Mouse (Mus musculus) hindbrain, embryonic 14.5 days (tissue): ENCODE data around the gene Mrps35. TPM values are rescaled to one million over a fixed set of nuclear protein-coding genes. Genes with fewer than 3 reads are reported as not detected.

Source experiments
- ATAC-seq: fragments of 200-750 bp; cut with Nextera tagmentation; 2 replicates; pipeline ENCODE4 v1.8.0; 2017; ENCODE audit warnings: moderate number of reproducible peaks, mild to moderate bottlenecking, moderate TSS enrichment, moderate library complexity; ENCODE audit not compliant: low FRiP score
- DNase-seq: peaks from one replicate; pipeline ENCODE4 v3.0.0-alpha.2; 2015; ENCODE audit warnings: low spot score
- H3K27ac ChIP-seq: fragments of 300-500 bp; sonication (generic); 2 replicates; pipeline ENCODE4 v1.5.1; 2014; ENCODE audit warnings: mild to moderate bottlenecking, moderate library complexity
- H3K27me3 ChIP-seq: fragments of 300-500 bp; sonication (generic); 2 replicates; pipeline ENCODE4 v1.6.1; 2014; ENCODE audit warnings: mild to moderate bottlenecking, low read length, mixed read lengths; ENCODE audit not compliant: control insufficient read depth, insufficient read depth
- H3K36me3 ChIP-seq: fragments of 300-500 bp; sonication (generic); replicated peaks from 2 replicates; pipeline ENCODE4 v1.6.1; 2014; ENCODE audit not compliant: control insufficient read depth, insufficient read depth
- H3K4me1 ChIP-seq: fragments of 300-500 bp; sonication (generic); replicated peaks from 2 replicates; pipeline ENCODE4 v1.6.1; 2014; ENCODE audit warnings: antibody characterized with exemption, low read length, mixed read lengths; ENCODE audit not compliant: control insufficient read depth, insufficient read depth
- H3K4me2 ChIP-seq: fragments of 300-500 bp; sonication (generic); replicated peaks from 2 replicates; pipeline ENCODE4 v1.6.1; 2014; ENCODE audit warnings: mild to moderate bottlenecking, moderate library complexity
- H3K4me3 ChIP-seq: fragments of 300-500 bp; sonication (generic); replicated peaks from 2 replicates; pipeline ENCODE4 v1.5.1; 2014; ENCODE audit warnings: mild to moderate bottlenecking, low read length
- H3K9ac ChIP-seq: fragments of 300-500 bp; sonication (generic); 2 replicates; pipeline ENCODE4 v1.6.1; 2014
- H3K9me3 ChIP-seq: fragments of 300-500 bp; sonication (generic); 2 replicates; pipeline ENCODE4 v1.6.1; 2016; ENCODE audit warnings: low read length; ENCODE audit not compliant: control insufficient read depth
- WGBS: fragments of 180-500 bp; shearing (Covaris S2); extraction: QIAGEN DNeasy Blood & Tissue Kit; methylation state at CpG from one replicate; pipeline ENCODE4 v1.1.7; 2014; 5-methylcytosine and 5-hydroxymethylcytosine counted together
- polyA plus RNA-seq: library from polyadenylated mRNA; unstranded; fragments of >200 nt; fragmentation: Nextera tagmentation; extraction: Ambion mirVana; gene quantifications from 2 replicates; pipeline ENCODE4 v1.2.1, GENCODE M21; 2014

Mrps35 gene
- polyA plus RNA-seq, 1 experiment from 2014 or later, result 76.8 TPM

- H3K9me3 ChIP-seq, result no peaks in the 10 kb centered on the region
- DNase-seq (no peak), ATAC-seq (no peak)
- H3K4me2 ChIP-seq, result no peak overlapping the region
- no peak overlapping the region for H3K9ac ChIP-seq
- WGBS, result 94% methylated on average over 6 of the region's 6 CpGs
- H3K27me3 ChIP-seq, result no peaks in the 10 kb centered on the region
- no peak overlapping the region for H3K27ac ChIP-seq
- H3K4me1 ChIP-seq, result no peaks in the 10 kb centered on the region
- H3K4me3 ChIP-seq, result no peak overlapping the region
- H3K36me3 ChIP-seq, result no peaks in the 10 kb centered on the region; the same call in 1 of the 2 replicates
Observed at GRCm38 (mm10) chr6:147010358-147010757, 32.2 kb upstream of the Mrps35 start.

- Histone ChIP-seq H3K36me3 (no peaks in the 10 kb centered on the region; the same call in 1 of the 2 replicates), H3K4me3 (no peak overlapping the region), H3K27me3 (no peaks in the 10 kb centered on the region), H3K27ac (no peak overlapping the region), H3K9me3 (no peaks in the 10 kb centered on the region), H3K9ac (no peak overlapping the region), H3K4me1 (no peaks in the 10 kb centered on the region), H3K4me2 (no peak overlapping the region)
- no peak for ATAC-seq
- no peak for DNase-seq
- WGBS, result 93% methylated on average over 15 of the region's 15 CpGs
Observed at GRCm38 (mm10) chr6:147010811-147011520, 31.6 kb upstream of the Mrps35 start.

DNA sequence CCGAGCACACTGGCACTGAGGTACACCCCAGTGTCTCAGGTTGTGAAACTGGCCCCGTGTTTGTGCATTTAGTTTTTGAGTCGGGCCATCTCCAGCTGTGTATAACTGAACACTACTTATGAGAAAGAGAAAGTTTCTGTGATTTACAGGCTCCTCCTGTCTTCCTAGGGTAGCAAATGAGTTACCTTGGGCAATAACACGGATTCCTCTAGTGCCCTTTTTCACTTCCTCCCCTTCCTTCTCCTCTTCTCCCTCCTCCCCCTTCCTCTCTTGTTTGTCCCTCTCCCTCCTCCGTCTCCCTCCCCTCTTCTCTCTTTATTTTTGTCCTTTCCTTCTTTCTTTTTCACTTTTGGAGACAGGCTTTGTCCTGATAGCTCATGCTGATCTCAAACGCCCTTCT lies 31.0 kb upstream of the Mrps35 start:
- no peak overlapping the region for H3K4me2 ChIP-seq
- WGBS, result 71% methylated on average over 6 of the region's 6 CpGs
- no peak for ATAC-seq
- no peak overlapping the region for H3K4me3 ChIP-seq
- H3K36me3 ChIP-seq, result no peaks in the 10 kb centered on the region; the same call in 1 of the 2 replicates
- H3K9me3 ChIP-seq, result no peaks in the 10 kb centered on the region
- H3K27ac ChIP-seq, result no peak overlapping the region
- no peaks in the 10 kb centered on the region for H3K27me3 ChIP-seq
- no peak for DNase-seq
- no peak overlapping the region for H3K9ac ChIP-seq
- no peaks in the 10 kb centered on the region for H3K4me1 ChIP-seq

- no peaks in the 10 kb centered on the region; the same call in 1 of the 2 replicates for H3K36me3 ChIP-seq
- H3K27me3 ChIP-seq, result no peaks in the 10 kb centered on the region
- H3K9ac ChIP-seq, result no peak overlapping the region
- DNase-seq (no peak), ATAC-seq (no peak)
- no peak overlapping the region for H3K4me2 ChIP-seq
- H3K4me1 ChIP-seq, result no peaks in the 10 kb centered on the region
- 84% methylated on average over 6 of the region's 6 CpGs for WGBS
- H3K27ac ChIP-seq, result no peak overlapping the region
- H3K4me3 ChIP-seq, result no peak overlapping the region
- no peaks in the 10 kb centered on the region for H3K9me3 ChIP-seq
Observed at GRCm38 (mm10) chr6:147011977-147012376, 30.6 kb upstream of the Mrps35 start.

- no peak overlapping the region for H3K27ac ChIP-seq
- DNase-seq (no peak), ATAC-seq (no peak)
- H3K27me3 ChIP-seq, result no peaks in the 10 kb centered on the region
- 61% methylated on average over 1 of the region's 1 CpGs for whole genome bisulfite sequencing
- H3K9me3 ChIP-seq, result no peaks in the 10 kb centered on the region
- H3K4me3 ChIP-seq, result no peak overlapping the region
- no peaks in the 10 kb centered on the region for H3K4me1 ChIP-seq
- H3K36me3 ChIP-seq, result no peaks in the 10 kb centered on the region; the same call in 1 of the 2 replicates
- no peak overlapping the region for H3K9ac ChIP-seq
- H3K4me2 ChIP-seq, result no peak overlapping the region
Observed at GRCm38 (mm10) chr6:147013546-147013945, 29.0 kb upstream of the Mrps35 start.

DNA sequence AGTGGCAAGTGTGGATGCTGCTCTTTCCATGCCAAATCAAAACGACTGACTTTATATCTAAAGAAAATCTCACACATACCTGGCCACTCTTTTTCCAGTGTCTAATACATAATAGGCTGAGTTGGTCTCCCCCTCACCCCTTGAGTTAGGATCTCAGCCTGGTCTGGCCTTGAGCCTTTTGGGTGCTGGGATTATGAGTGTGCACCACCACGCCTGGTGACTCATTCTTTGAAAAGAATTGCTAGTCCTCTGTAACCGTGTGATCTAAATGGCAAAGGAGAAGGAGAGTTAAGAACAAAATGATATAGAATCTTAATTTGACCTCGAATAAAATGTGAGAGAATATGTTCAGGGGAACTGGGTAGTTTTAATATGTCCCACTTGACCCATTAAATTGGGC lies 24.7 kb upstream of the Mrps35 start:
- H3K4me2 ChIP-seq, result no peak overlapping the region
- no peak overlapping the region for H3K4me3 ChIP-seq
- ATAC-seq (no peak), DNase-seq (no peak)
- H3K4me1 ChIP-seq, result no peaks in the 10 kb centered on the region
- WGBS, result 89% methylated on average over 4 of the region's 4 CpGs
- no peaks in the 10 kb centered on the region for H3K27me3 ChIP-seq
- no peak overlapping the region for H3K27ac ChIP-seq
- no peak overlapping the region for H3K9ac ChIP-seq
- H3K36me3 ChIP-seq, result no peaks in the 10 kb centered on the region; the same call in 1 of the 2 replicates
- no peaks in the 10 kb centered on the region for H3K9me3 ChIP-seq

DNA sequence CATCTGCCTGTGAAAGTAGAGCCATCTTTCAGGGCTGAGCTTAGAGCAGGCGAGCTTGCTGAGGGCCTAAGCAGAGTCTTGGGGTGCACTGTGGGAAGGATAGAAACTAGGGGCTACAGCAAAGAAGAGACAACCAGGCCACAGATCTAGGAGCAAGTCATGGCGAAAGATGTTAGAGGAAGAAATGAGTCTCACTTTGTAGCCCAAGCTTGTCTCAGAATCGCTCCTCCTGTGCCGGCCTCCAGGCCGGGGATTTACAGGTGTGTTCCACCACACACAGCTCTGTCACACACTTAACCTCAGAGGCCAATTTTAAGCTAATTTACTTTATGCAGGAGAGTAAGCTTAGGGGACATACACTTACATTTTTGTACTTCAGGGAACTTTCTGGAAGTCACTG lies 24.2 kb upstream of the Mrps35 start:
- no peak overlapping the region for H3K27ac ChIP-seq
- H3K4me2 ChIP-seq, result no peak overlapping the region
- ATAC-seq (no peak), DNase-seq (no peak)
- H3K4me3 ChIP-seq, result no peak overlapping the region
- 91% methylated on average over 5 of the region's 5 CpGs for WGBS
- H3K9ac ChIP-seq, result no peak overlapping the region
- H3K9me3 ChIP-seq, result no peaks in the 10 kb centered on the region
- no peaks in the 10 kb centered on the region; the same call in 1 of the 2 replicates for H3K36me3 ChIP-seq
- no peaks in the 10 kb centered on the region for H3K4me1 ChIP-seq
- H3K27me3 ChIP-seq, result no peaks in the 10 kb centered on the region

DNA sequence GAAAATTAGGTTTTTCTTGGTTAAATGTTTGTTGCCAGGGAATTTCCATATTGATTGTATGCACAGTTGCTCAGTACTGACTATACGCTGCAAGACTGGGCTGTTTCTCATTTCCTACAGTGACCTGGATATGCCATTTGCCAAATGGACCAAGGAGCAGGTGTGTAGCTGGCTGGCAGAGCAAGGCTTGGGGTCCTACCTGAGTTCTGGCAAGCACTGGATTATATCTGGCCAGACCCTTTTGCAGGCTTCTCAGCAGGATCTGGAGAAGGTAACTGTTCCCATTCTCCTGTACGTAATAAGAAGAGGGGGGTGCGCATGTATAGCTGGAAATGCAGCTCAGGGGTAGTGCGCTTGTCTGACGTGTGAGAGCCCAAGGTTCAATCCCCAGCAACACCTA lies 21.4 kb upstream of the Mrps35 start:
- H3K36me3 ChIP-seq, result no peaks in the 10 kb centered on the region; the same call in 1 of the 2 replicates
- H3K4me2 ChIP-seq, result no peak overlapping the region
- no peak overlapping the region for H3K9ac ChIP-seq
- H3K4me3 ChIP-seq, result no peak overlapping the region
- no peak for ATAC-seq
- H3K4me1 ChIP-seq, result no peaks in the 10 kb centered on the region
- no peaks in the 10 kb centered on the region for H3K9me3 ChIP-seq
- no peak for DNase-seq
- 95% methylated on average over 5 of the region's 5 CpGs for WGBS
- no peak overlapping the region for H3K27ac ChIP-seq
- no peaks in the 10 kb centered on the region for H3K27me3 ChIP-seq

- no peaks in the 10 kb centered on the region for H3K4me1 ChIP-seq
- ATAC-seq, result no peak
- no peak for DNase-seq
- WGBS, result 82% methylated on average over 16 of the region's 16 CpGs
- no peak overlapping the region for H3K9ac ChIP-seq
- H3K4me2 ChIP-seq, result no peak overlapping the region
- H3K4me3 ChIP-seq, result no peak overlapping the region
- no peaks in the 10 kb centered on the region for H3K9me3 ChIP-seq
- peaks cover 2% of the 10 kb centered on the region; the same call in 1 of the 2 replicates for H3K36me3 ChIP-seq
- H3K27me3 ChIP-seq, result no peaks in the 10 kb centered on the region
- no peak overlapping the region for H3K27ac ChIP-seq
Observed at GRCm38 (mm10) chr6:147022375-147023132, 20.0 kb upstream of the Mrps35 start.
